Mouse (Mus musculus) testis, adult 2 months (tissue): ENCODE data around the gene Rex1bd. TPM values are rescaled to one million over a fixed set of nuclear protein-coding genes. Genes with fewer than 3 reads are reported as not detected.

Source experiments
- H3K27ac ChIP-seq: fragments of 200-500 bp; 2 replicates; pipeline ENCODE4 v1.5.1; 2012; ENCODE audit warnings: low read depth, low read length; ENCODE audit not compliant: control insufficient read depth, insufficient read depth
- H3K27me3 ChIP-seq: fragments of 200-500 bp; 2 replicates; pipeline ENCODE4 v1.6.1; 2012; ENCODE audit warnings: mild to moderate bottlenecking, low read length, moderate library complexity; ENCODE audit not compliant: control insufficient read depth, insufficient read depth
- H3K36me3 ChIP-seq: fragments of 200-500 bp; 2 replicates; pipeline ENCODE4 v1.6.1; 2012; ENCODE audit warnings: mild to moderate bottlenecking, low read length; ENCODE audit not compliant: control insufficient read depth, insufficient read depth
- H3K4me1 ChIP-seq: fragments of 200-500 bp; 2 replicates; pipeline ENCODE4 v1.6.1; 2012; ENCODE audit warnings: low read length; ENCODE audit not compliant: control insufficient read depth, insufficient read depth
- H3K4me3 ChIP-seq: fragments of 200-500 bp; 2 replicates; pipeline ENCODE4 v1.5.1; 2012; ENCODE audit warnings: low read depth, mild to moderate bottlenecking, low read length, moderate library complexity, mixed read lengths; ENCODE audit not compliant: control insufficient read depth
- CTCF ChIP-seq: fragments of 200-500 bp; IDR thresholded peaks from 2 replicates; pipeline ENCODE4 v1.5.1; 2012; ENCODE audit warnings: low read depth, mild to moderate bottlenecking, inconsistent platforms, low read length, moderate library complexity; ENCODE audit not compliant: control insufficient read depth, insufficient read depth, insufficient replicate concordance
- POLR2A ChIP-seq: fragments of 200-500 bp; IDR thresholded peaks from 2 replicates; pipeline ENCODE4 v1.6.1; 2012; ENCODE audit warnings: low read depth, mild to moderate bottlenecking, inconsistent platforms, low read length, moderate library complexity; ENCODE audit not compliant: control insufficient read depth
- polyA plus RNA-seq: library from polyadenylated mRNA; depleted of rRNA; stranded (reverse); fragments of >200 nt; gene quantifications from 2 replicates; pipeline ENCODE4 v1.2.3, GENCODE M21; 2012

The Rex1bd gene
- polyA plus RNA-seq, 1 experiment, result 23.9 TPM

DNA sequence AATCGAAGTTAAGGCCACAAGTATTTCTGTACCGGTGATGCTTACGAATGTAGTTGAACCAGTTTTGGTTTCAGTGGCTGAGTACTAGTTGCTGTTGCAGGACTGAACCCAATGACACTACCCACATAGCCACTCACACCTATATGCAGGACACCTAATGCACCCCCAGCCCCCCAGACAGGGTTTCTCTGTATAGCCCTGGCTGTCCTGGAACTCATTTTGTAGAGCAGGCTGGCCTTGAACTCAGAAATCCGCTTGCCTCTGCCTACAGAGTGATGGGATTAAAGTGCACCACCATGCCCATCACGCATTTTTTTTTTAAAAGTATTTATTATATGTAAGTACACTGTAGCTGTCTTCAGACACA, 458 bp upstream of the Rex1bd start:
- no peaks in the 10 kb centered on the region for H3K27me3 ChIP-seq
- H3K4me3 ChIP-seq, result peak overlapping the region; percentile 83
- H3K4me1 ChIP-seq, result peaks cover 40% of the 10 kb centered on the region
- H3K27ac ChIP-seq, result no peak overlapping the region; the same call in 1 of the 2 replicates
- TF ChIP-seq CTCF (no peak), POLR2A (no peak)
- no peaks in the 10 kb centered on the region; the same call in 1 of the 2 replicates for H3K36me3 ChIP-seq

GRCm38 (mm10) chr8:70505698-70506327, 739 bp downstream of the Rex1bd start:
- Histone ChIP-seq H3K27me3 (no peaks in the 10 kb centered on the region), H3K27ac (peak overlapping the region; percentile 63), H3K4me1 (peaks cover 49% of the 10 kb centered on the region), H3K4me3 (peak overlapping the region; percentile 83), H3K36me3 (no peaks in the 10 kb centered on the region; the same call in 1 of the 2 replicates)
- TF ChIP-seq CTCF (peak; percentile 5; the same call in 1 of the 2 replicates), POLR2A (no peak)

- H3K27me3 ChIP-seq, result no peaks in the 10 kb centered on the region
- peaks cover 56% of the 10 kb centered on the region for H3K4me1 ChIP-seq
- no peaks in the 10 kb centered on the region; the same call in 1 of the 2 replicates for H3K36me3 ChIP-seq
- TF ChIP-seq CTCF, result peak; percentile 59; the same call in 1 of the 2 replicates
- no peak for TF ChIP-seq POLR2A
- no peak overlapping the region for H3K27ac ChIP-seq
- no peak overlapping the region for H3K4me3 ChIP-seq
These were observed 1.7 kb downstream of the Rex1bd start for GRCm38 (mm10) chr8:70504851-70505250.

- no peaks in the 10 kb centered on the region for H3K27me3 ChIP-seq
- peaks cover 56% of the 10 kb centered on the region for H3K4me1 ChIP-seq
- H3K27ac ChIP-seq, result no peak overlapping the region
- no peak for TF ChIP-seq POLR2A
- no peak for TF ChIP-seq CTCF
- H3K36me3 ChIP-seq, result no peaks in the 10 kb centered on the region; the same call in 1 of the 2 replicates
- no peak overlapping the region for H3K4me3 ChIP-seq
These were observed 2.2 kb downstream of the Rex1bd start for GRCm38 (mm10) chr8:70504291-70504716.

- Histone ChIP-seq H3K4me1 (peaks cover 56% of the 10 kb centered on the region), H3K36me3 (no peaks in the 10 kb centered on the region), H3K27ac (no peak overlapping the region), H3K27me3 (no peaks in the 10 kb centered on the region), H3K4me3 (peak overlapping the region; percentile 37)
- TF ChIP-seq CTCF (peak; percentile 68), POLR2A (no peak)
These were observed 3.3 kb downstream of the Rex1bd start for GRCm38 (mm10) chr8:70503062-70503750.

DNA sequence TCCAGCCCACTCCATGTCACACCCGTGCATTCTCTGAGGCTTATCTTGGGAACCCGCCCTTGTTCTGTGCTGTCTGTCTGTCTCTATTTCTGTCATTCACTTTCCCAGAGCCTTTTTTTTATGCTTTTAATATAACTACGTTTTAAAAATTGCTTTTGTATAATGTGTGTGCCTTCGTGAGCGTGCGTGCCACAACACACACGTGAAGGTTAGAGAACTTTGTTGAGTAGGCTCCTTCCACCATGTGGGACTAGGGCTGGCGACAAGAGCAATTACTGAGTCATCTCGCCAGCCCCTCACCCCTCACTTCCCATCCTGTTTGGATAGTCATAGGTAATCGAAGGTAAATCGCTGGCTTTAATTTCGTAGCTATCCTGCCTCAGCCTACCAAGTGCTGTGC, 4.0 kb downstream of the Rex1bd start:
- Histone ChIP-seq H3K27me3 (no peaks in the 10 kb centered on the region), H3K27ac (no peak overlapping the region; the same call in 1 of the 2 replicates), H3K36me3 (no peaks in the 10 kb centered on the region), H3K4me1 (peaks cover 56% of the 10 kb centered on the region), H3K4me3 (peak overlapping the region; percentile 23)
- no peak for TF ChIP-seq CTCF
- no peak for TF ChIP-seq POLR2A

- H3K27ac ChIP-seq, result no peak overlapping the region; the same call in 1 of the 2 replicates
- H3K27me3 ChIP-seq, result no peaks in the 10 kb centered on the region
- no peak for TF ChIP-seq CTCF
- TF ChIP-seq POLR2A, result no peak
- peak overlapping the region; percentile 23 for H3K4me3 ChIP-seq
- no peaks in the 10 kb centered on the region for H3K36me3 ChIP-seq
- peaks cover 55% of the 10 kb centered on the region for H3K4me1 ChIP-seq
These were observed 4.6 kb downstream of the Rex1bd start for GRCm38 (mm10) chr8:70501820-70502529.
